Mouse (Mus musculus) embryonic facial prominence, embryonic 13.5 days (tissue): Measurements from ENCODE around the gene Mink1. TPM values are rescaled to one million over a fixed set of nuclear protein-coding genes. Genes with fewer than 3 reads are reported as not detected.

Experiments used
- ATAC-seq: fragments of 200-750 bp; cut with Nextera tagmentation; 2 replicates; pipeline ENCODE4 v1.8.0; 2017; ENCODE audit warnings: low read depth; ENCODE audit not compliant: insufficient number of reproducible peaks, insufficient read depth, low FRiP score, low TSS enrichment
- H3K27ac ChIP-seq: fragments of 300-500 bp; sonication (generic); 2 replicates; pipeline ENCODE4 v1.5.1; 2015; ENCODE audit warnings: moderate library complexity, mild to moderate bottlenecking, inconsistent platforms
- H3K27me3 ChIP-seq: fragments of 300-500 bp; sonication (generic); 2 replicates; pipeline ENCODE4 v1.6.1; 2015; ENCODE audit warnings: mild to moderate bottlenecking, inconsistent platforms
- H3K36me3 ChIP-seq: fragments of 300-500 bp; sonication (generic); 2 replicates; pipeline ENCODE4 v1.6.1; 2015; ENCODE audit warnings: mild to moderate bottlenecking, inconsistent platforms
- H3K4me1 ChIP-seq: fragments of 300-500 bp; sonication (generic); 2 replicates; pipeline ENCODE4 v1.6.1; 2015; ENCODE audit warnings: inconsistent platforms
- H3K4me2 ChIP-seq: fragments of 300-500 bp; sonication (generic); 2 replicates; pipeline ENCODE4 v1.6.1; 2015; ENCODE audit warnings: moderate library complexity, mild to moderate bottlenecking, inconsistent platforms
- H3K4me3 ChIP-seq: fragments of 300-500 bp; sonication (generic); 2 replicates; pipeline ENCODE4 v1.5.1; 2015; ENCODE audit warnings: mild to moderate bottlenecking, inconsistent platforms
- H3K9ac ChIP-seq: fragments of 300-500 bp; sonication (generic); 2 replicates; pipeline ENCODE4 v1.6.1; 2015; ENCODE audit warnings: mild to moderate bottlenecking, inconsistent platforms
- H3K9me3 ChIP-seq: fragments of 300-500 bp; sonication (generic); 2 replicates; pipeline ENCODE4 v1.6.1; 2016; ENCODE audit warnings: inconsistent platforms
- WGBS: fragments of 180-500 bp; shearing (Covaris S2); methylation state at CpG from one replicate; pipeline ENCODE4 v1.1.7; 2015; ENCODE audit warnings: mixed read lengths; 5-methylcytosine and 5-hydroxymethylcytosine counted together
- polyA plus RNA-seq: library from polyadenylated mRNA; unstranded; fragments of >200 nt; fragmentation: Nextera tagmentation; extraction: Ambion mirVana; gene quantifications from 2 replicates; pipeline ENCODE4 v1.2.1, GENCODE M21; 2015

The Mink1 gene
- polyA plus RNA-seq, 1 experiment from 2014 or later: 14.6 TPM

DNA sequence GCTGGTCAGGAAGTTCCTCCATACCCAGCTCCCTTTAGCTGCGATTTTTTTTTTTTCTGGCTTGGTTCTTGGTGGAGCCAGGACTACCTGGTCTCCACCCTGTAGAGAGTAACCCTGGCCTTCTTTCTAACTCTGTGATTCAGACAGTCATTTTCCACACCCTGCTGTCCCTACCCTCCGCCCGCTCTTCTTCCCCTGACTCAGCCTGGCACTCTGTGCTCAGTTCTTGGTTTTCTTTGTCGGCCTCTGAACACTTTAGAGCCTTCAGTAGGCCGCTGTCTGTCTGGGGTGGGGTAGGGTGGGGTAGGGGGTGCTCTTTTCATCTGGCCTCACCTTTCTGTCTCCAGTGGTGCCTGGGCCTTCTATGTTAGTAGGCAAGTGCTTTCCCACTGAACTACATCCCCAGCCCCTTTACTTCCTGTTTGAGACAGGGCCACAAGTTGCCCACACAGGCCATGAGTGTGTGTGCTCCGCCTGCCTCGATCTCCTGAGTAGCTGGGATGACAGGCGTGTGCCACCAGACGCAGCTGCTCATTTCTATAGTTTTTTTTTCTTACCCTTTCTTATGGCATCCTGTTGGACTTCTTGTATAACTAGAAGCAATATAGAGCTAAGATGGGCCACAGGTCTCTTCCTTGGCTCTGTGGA lies 17.2 kb downstream of the Mink1 start:
- H3K4me2 ChIP-seq: no peak overlapping the region
- H3K4me3 ChIP-seq: no peak overlapping the region
- H3K27ac ChIP-seq: peak overlapping the region; percentile 48
- no peaks in the 10 kb centered on the region for H3K9me3 ChIP-seq
- H3K27me3 ChIP-seq: no peaks in the 10 kb centered on the region
- 76% methylated on average over 9 of the region's 9 CpGs for WGBS
- 0 out of 2 replicates have a peak overlapping the region, but pooled peaks have one; percentile 40 for H3K9ac ChIP-seq
- no peak for ATAC-seq
- no peaks in the 10 kb centered on the region; the same call in 1 of the 2 replicates for H3K36me3 ChIP-seq
- H3K4me1 ChIP-seq: peaks cover 75% of the 10 kb centered on the region

GRCm38 (mm10) chr11:70580358-70580720 lies 17.7 kb downstream of the Mink1 start:
- peak overlapping the region; percentile 48; the same call in 1 of the 2 replicates for H3K27ac ChIP-seq
- no peaks in the 10 kb centered on the region for H3K27me3 ChIP-seq
- ATAC-seq: no peak
- no peaks in the 10 kb centered on the region for H3K9me3 ChIP-seq
- H3K9ac ChIP-seq: 0 out of 2 replicates have a peak overlapping the region, but pooled peaks have one; percentile 40
- H3K4me1 ChIP-seq: peaks cover 80% of the 10 kb centered on the region
- no peaks in the 10 kb centered on the region; the same call in 1 of the 2 replicates for H3K36me3 ChIP-seq
- no peak overlapping the region for H3K4me3 ChIP-seq
- 41% methylated on average over 5 of the region's 5 CpGs for WGBS
- no peak overlapping the region for H3K4me2 ChIP-seq

DNA sequence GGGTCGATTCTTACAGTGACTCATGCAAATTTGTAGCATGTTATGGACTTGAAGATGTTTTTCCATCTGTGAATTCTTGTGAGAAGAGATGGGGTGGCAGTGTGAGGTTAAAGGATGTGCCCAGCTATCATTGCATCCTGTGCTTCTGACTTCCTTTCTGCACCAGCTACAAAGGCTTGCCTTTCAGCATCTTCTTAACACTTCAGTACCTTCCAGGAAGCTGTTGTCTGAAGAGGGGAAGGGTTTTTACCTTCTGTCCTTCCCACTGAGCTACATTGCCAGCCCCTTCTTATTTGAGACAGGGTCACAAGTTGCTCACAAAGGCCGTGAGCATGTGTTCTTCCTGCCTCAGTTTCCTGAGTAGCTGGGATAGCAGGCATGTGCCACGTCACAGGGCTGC lies 18.2 kb downstream of the Mink1 start:
- H3K9me3 ChIP-seq: no peaks in the 10 kb centered on the region
- no peak overlapping the region for H3K4me2 ChIP-seq
- 79% methylated on average over 3 of the region's 3 CpGs for WGBS
- H3K4me3 ChIP-seq: no peak overlapping the region
- H3K36me3 ChIP-seq: no peaks in the 10 kb centered on the region
- no peak overlapping the region for H3K9ac ChIP-seq
- H3K27ac ChIP-seq: no peak overlapping the region
- H3K27me3 ChIP-seq: no peaks in the 10 kb centered on the region
- ATAC-seq: no peak
- H3K4me1 ChIP-seq: peaks cover 86% of the 10 kb centered on the region

DNA sequence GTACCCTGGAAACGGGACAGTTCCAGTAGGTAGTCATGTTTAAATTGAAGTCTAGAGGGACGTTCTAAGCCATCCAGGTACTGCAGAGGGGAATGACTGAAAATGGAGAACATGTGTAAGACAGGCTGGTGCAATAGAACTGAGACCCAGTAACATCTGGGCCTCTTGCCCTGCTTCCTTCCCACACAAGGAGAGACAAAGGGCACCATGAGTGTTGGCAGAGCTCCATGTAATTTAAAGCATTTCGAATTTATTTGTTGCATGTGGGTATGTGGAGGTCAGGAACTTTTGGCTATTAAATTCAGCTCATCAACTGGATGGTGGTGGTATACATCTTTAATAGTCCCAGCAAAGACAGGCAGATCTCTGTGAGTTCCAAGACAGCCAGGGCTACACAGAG lies 19.5 kb downstream of the Mink1 start:
- H3K9ac ChIP-seq: no peak overlapping the region
- no peak for ATAC-seq
- H3K36me3 ChIP-seq: no peaks in the 10 kb centered on the region
- peaks cover 78% of the 10 kb centered on the region for H3K4me1 ChIP-seq
- 30% methylated on average over 3 of the region's 3 CpGs for WGBS
- H3K27me3 ChIP-seq: no peaks in the 10 kb centered on the region
- H3K4me3 ChIP-seq: no peak overlapping the region
- no peaks in the 10 kb centered on the region for H3K9me3 ChIP-seq
- peak overlapping the region; percentile 80; the same call in 1 of the 2 replicates for H3K27ac ChIP-seq
- H3K4me2 ChIP-seq: no peak overlapping the region

- Histone ChIP-seq H3K36me3 (no peaks in the 10 kb centered on the region), H3K27me3 (no peaks in the 10 kb centered on the region), H3K4me1 (peaks cover 68% of the 10 kb centered on the region), H3K9me3 (no peaks in the 10 kb centered on the region), H3K4me2 (no peak overlapping the region), H3K4me3 (no peak overlapping the region), H3K27ac (peak overlapping the region; percentile 80), H3K9ac (no peak overlapping the region)
- ATAC-seq: no peak
- 41% methylated on average over 6 of the region's 6 CpGs for WGBS
Measured at GRCm38 (mm10) chr11:70583022-70583714, 20.5 kb downstream of the Mink1 start.

DNA sequence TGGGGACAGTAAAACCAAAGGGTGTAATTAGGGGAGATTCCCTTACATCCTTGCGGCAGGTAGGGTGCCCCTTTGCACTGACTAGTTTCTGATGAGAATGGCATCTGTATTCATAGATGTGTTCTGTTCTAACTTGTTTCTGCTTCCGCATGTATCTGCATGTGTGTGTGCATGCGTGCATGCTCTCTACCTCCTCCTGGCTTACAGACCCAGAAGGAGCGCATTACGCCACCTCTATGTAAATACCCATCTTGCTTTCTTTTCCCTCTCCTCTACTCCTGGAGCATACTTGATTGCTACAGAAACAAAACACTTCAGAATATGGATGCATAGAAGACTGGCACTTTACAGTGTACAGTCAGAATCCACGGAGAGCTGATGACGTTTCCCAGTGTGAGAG lies 21.1 kb downstream of the Mink1 start:
- 75% methylated on average over 7 of the region's 7 CpGs for WGBS

GRCm38 (mm10) chr11:70585457-70585856 lies 22.8 kb downstream of the Mink1 start:
- Histone ChIP-seq H3K4me1 (peaks cover 45% of the 10 kb centered on the region), H3K9ac (peak overlapping the region; percentile 21; the same call in 1 of the 2 replicates), H3K4me3 (no peak overlapping the region), H3K4me2 (no peak overlapping the region), H3K9me3 (no peaks in the 10 kb centered on the region), H3K27ac (peak overlapping the region; percentile 65), H3K36me3 (no peaks in the 10 kb centered on the region), H3K27me3 (no peaks in the 10 kb centered on the region)
- peak; percentile 56; the same call in 1 of the 2 replicates for ATAC-seq
- 39% methylated on average over 7 of the region's 7 CpGs for WGBS

More for the DNA sequence above, 21.1 kb downstream of the Mink1 start:
- no peak overlapping the region for H3K9ac ChIP-seq
- no peaks in the 10 kb centered on the region for H3K36me3 ChIP-seq
- H3K9me3 ChIP-seq: no peaks in the 10 kb centered on the region
- H3K27me3 ChIP-seq: no peaks in the 10 kb centered on the region
- H3K4me3 ChIP-seq: no peak overlapping the region
- H3K4me2 ChIP-seq: no peak overlapping the region
- no peak for ATAC-seq
- H3K27ac ChIP-seq: peak overlapping the region; percentile 80
- peaks cover 62% of the 10 kb centered on the region for H3K4me1 ChIP-seq

- no peaks in the 10 kb centered on the region for H3K27me3 ChIP-seq
- no peaks in the 10 kb centered on the region for H3K9me3 ChIP-seq
- peaks cover 44% of the 10 kb centered on the region for H3K4me1 ChIP-seq
- 84% methylated on average over 3 of the region's 3 CpGs for WGBS
- no peak overlapping the region for H3K4me2 ChIP-seq
- no peak for ATAC-seq
- no peak overlapping the region for H3K4me3 ChIP-seq
- H3K9ac ChIP-seq: no peak overlapping the region
- no peaks in the 10 kb centered on the region for H3K36me3 ChIP-seq
- H3K27ac ChIP-seq: no peak overlapping the region
Measured at GRCm38 (mm10) chr11:70586261-70586660, 23.6 kb downstream of the Mink1 start.

- no peak overlapping the region for H3K4me3 ChIP-seq
- no peak overlapping the region for H3K27ac ChIP-seq
- H3K36me3 ChIP-seq: no peaks in the 10 kb centered on the region
- WGBS: 80% methylated on average over 5 of the region's 5 CpGs
- no peak overlapping the region for H3K9ac ChIP-seq
- no peak overlapping the region for H3K4me2 ChIP-seq
- H3K27me3 ChIP-seq: no peaks in the 10 kb centered on the region
- H3K4me1 ChIP-seq: peaks cover 45% of the 10 kb centered on the region
- ATAC-seq: no peak
- no peaks in the 10 kb centered on the region for H3K9me3 ChIP-seq
Measured at GRCm38 (mm10) chr11:70586954-70587353, 24.3 kb downstream of the Mink1 start.

GRCm38 (mm10) chr11:70591733-70592132 lies 29.1 kb downstream of the Mink1 start:
- no peak for ATAC-seq
- Histone ChIP-seq H3K9me3 (no peaks in the 10 kb centered on the region), H3K4me3 (no peak overlapping the region), H3K9ac (no peak overlapping the region), H3K27ac (no peak overlapping the region), H3K4me2 (no peak overlapping the region), H3K27me3 (no peaks in the 10 kb centered on the region), H3K36me3 (peaks cover 1% of the 10 kb centered on the region; the same call in 1 of the 2 replicates), H3K4me1 (peaks cover 8% of the 10 kb centered on the region; the same call in 1 of the 2 replicates)
- WGBS: 88% methylated on average over 1 of the region's 1 CpGs

DNA sequence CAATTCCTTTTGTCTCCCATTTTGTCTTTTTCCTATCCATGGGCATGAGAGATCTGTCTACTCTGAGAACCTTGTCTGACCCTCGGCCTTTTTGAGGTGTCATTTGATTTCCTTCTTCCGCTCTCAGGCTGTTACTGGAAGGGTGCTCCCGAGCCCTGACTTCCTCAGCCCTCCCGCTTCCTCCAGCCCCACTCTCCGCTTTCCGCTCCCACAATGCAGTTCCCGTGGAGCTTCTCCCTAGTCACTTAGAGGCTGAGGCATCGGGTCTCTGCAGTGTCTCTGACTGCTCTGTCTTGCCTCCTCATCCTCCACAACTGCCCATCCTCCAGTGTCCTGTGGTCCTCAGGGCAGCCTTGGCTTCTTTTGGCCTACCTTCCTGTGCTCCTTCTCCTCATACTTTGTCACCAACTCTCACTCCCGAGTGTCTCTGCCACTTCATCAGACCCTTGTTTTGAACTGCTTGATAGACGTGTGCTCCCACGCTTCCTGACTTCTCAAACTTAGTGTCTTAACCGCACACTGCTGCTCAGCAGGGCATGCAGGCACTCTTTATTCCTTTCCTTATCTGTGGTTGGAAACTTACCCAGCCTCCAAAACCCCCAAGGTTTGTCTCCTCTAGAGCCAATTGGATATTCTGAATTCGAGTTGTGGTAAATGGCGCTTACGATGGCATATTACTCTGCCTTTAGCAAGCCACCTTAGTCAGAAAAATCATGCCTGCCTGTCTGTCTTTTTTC lies 31.7 kb downstream of the Mink1 start:
- Histone ChIP-seq H3K4me3 (no peak overlapping the region), H3K9me3 (no peaks in the 10 kb centered on the region), H3K27me3 (no peaks in the 10 kb centered on the region), H3K27ac (no peak overlapping the region), H3K4me2 (no peak overlapping the region), H3K36me3 (peaks cover 28% of the 10 kb centered on the region), H3K4me1 (peaks cover 8% of the 10 kb centered on the region; the same call in 1 of the 2 replicates), H3K9ac (no peak overlapping the region)
- ATAC-seq: no peak
- whole genome bisulfite sequencing: 87% methylated on average over 15 of the region's 15 CpGs
